Mouse (Mus musculus): ENCODE results near the gene Cbfa2t2. TPM values are rescaled to one million over a fixed set of nuclear protein-coding genes. Genes with fewer than 3 reads are reported as not detected.

The Cbfa2t2 gene
- polyA plus RNA-seq, 1 experiment, result 12.7 TPM

GRCm38 (mm10) chr2:154568329-154569070 lies 132.2 kb downstream of the Cbfa2t2 start:
- Histone ChIP-seq H3K4me1 (ENCODE audit: control insufficient read depth, insufficient read depth, low read length) (no peaks in the 10 kb centered on the region), H3K4me3 (replicated peaks; ENCODE audit: extremely low read depth, low read depth, low read length) (peak overlapping the region; percentile 52)
- 27% methylated on average over 10 of the region's 10 CpGs for WGBS
- no peak for TF ChIP-seq POLR2A (IDR thresholded peaks at IDR 0.05; ENCODE audit: borderline replicate concordance, extremely low read depth, low read depth, low read length)
- TF ChIP-seq CTCF (IDR thresholded peaks at IDR 0.05; ENCODE audit: insufficient read depth, low read length), result no peak
- peak; percentile 28 for DNase-seq

GRCm38 (mm10) chr2:154569071-154569748 lies 132.9 kb downstream of the Cbfa2t2 start:
- TF ChIP-seq CTCF (IDR thresholded peaks at IDR 0.05; ENCODE audit: insufficient read depth, low read length) (no peak), POLR2A (IDR thresholded peaks at IDR 0.05; ENCODE audit: borderline replicate concordance, extremely low read depth, low read depth, low read length) (no peak)
- Histone ChIP-seq H3K4me1 (ENCODE audit: control insufficient read depth, insufficient read depth, low read length) (no peaks in the 10 kb centered on the region), H3K4me3 (replicated peaks; ENCODE audit: extremely low read depth, low read depth, low read length) (peak overlapping the region; percentile 52)
- peak; percentile 64 for DNase-seq
- 1% methylated on average over 57 of the region's 70 CpGs for WGBS

GRCm38 (mm10) chr2:154569836-154570286 lies 133.6 kb downstream of the Cbfa2t2 start, which contains the start of gene E2f1:
Gene E2f1 (minus strand): TSS chr2:154569892.
- Histone ChIP-seq H3K4me3 (replicated peaks; ENCODE audit: extremely low read depth, low read depth, low read length) (peak within 1 kb of the TSS; percentile 62), H3K4me1 (ENCODE audit: control insufficient read depth, insufficient read depth, low read length) (no peaks in the 10 kb centered on the region)
- TF ChIP-seq CTCF (IDR thresholded peaks at IDR 0.05; ENCODE audit: insufficient read depth, low read length), result no peak
- no peak for TF ChIP-seq POLR2A (IDR thresholded peaks at IDR 0.05; ENCODE audit: borderline replicate concordance, extremely low read depth, low read depth, low read length)
- WGBS, result 1% methylated on average over 44 of the region's 44 CpGs
- DNase-seq, result peak; percentile 86

GRCm38 (mm10) chr2:154570666-154571065 lies 134.4 kb downstream of the Cbfa2t2 start:
- no peak for DNase-seq
- Histone ChIP-seq H3K4me1 (ENCODE audit: control insufficient read depth, insufficient read depth, low read length) (no peaks in the 10 kb centered on the region), H3K4me3 (replicated peaks; ENCODE audit: extremely low read depth, low read depth, low read length) (no peak overlapping the region)
- 42% methylated on average over 4 of the region's 4 CpGs for WGBS
- TF ChIP-seq POLR2A (IDR thresholded peaks at IDR 0.05; ENCODE audit: borderline replicate concordance, extremely low read depth, low read depth, low read length) (no peak), CTCF (IDR thresholded peaks at IDR 0.05; ENCODE audit: insufficient read depth, low read length) (no peak)

- DNase-seq, result no peak
- Histone ChIP-seq H3K4me1 (ENCODE audit: control insufficient read depth, insufficient read depth, low read length) (no peaks in the 10 kb centered on the region), H3K4me3 (replicated peaks; ENCODE audit: extremely low read depth, low read depth, low read length) (no peak overlapping the region)
- TF ChIP-seq POLR2A (IDR thresholded peaks at IDR 0.05; ENCODE audit: borderline replicate concordance, extremely low read depth, low read depth, low read length), result no peak
- TF ChIP-seq CTCF (IDR thresholded peaks at IDR 0.05; ENCODE audit: insufficient read depth, low read length), result no peak
- WGBS, result 78% methylated on average over 4 of the region's 4 CpGs
Measured at GRCm38 (mm10) chr2:154571266-154571665, 135.0 kb downstream of the Cbfa2t2 start.

- DNase-seq, result no peak
- WGBS, result 72% methylated on average over 8 of the region's 8 CpGs
- Histone ChIP-seq H3K4me3 (replicated peaks; ENCODE audit: extremely low read depth, low read depth, low read length) (no peak overlapping the region), H3K4me1 (ENCODE audit: control insufficient read depth, insufficient read depth, low read length) (no peaks in the 10 kb centered on the region)
- TF ChIP-seq POLR2A (IDR thresholded peaks at IDR 0.05; ENCODE audit: borderline replicate concordance, extremely low read depth, low read depth, low read length) (no peak), CTCF (IDR thresholded peaks at IDR 0.05; ENCODE audit: insufficient read depth, low read length) (no peak)
Measured at GRCm38 (mm10) chr2:154571976-154572375, 135.7 kb downstream of the Cbfa2t2 start.

GRCm38 (mm10) chr2:154572996-154573395 lies 136.7 kb downstream of the Cbfa2t2 start:
- TF ChIP-seq POLR2A (IDR thresholded peaks at IDR 0.05; ENCODE audit: borderline replicate concordance, extremely low read depth, low read depth, low read length), result no peak
- TF ChIP-seq CTCF (IDR thresholded peaks at IDR 0.05; ENCODE audit: insufficient read depth, low read length), result no peak
- WGBS, result 74% methylated on average over 3 of the region's 3 CpGs
- Histone ChIP-seq H3K4me1 (ENCODE audit: control insufficient read depth, insufficient read depth, low read length) (no peaks in the 10 kb centered on the region), H3K4me3 (replicated peaks; ENCODE audit: extremely low read depth, low read depth, low read length) (no peak overlapping the region)
- no peak for DNase-seq

- 66% methylated on average over 7 of the region's 7 CpGs for WGBS
- TF ChIP-seq POLR2A (IDR thresholded peaks at IDR 0.05; ENCODE audit: borderline replicate concordance, extremely low read depth, low read depth, low read length), result no peak
- TF ChIP-seq CTCF (IDR thresholded peaks at IDR 0.05; ENCODE audit: insufficient read depth, low read length), result no peak
- DNase-seq, result no peak
Measured at GRCm38 (mm10) chr2:154574271-154574670, 138.0 kb downstream of the Cbfa2t2 start.

GRCm38 (mm10) chr2:154576876-154577743 lies 140.8 kb downstream of the Cbfa2t2 start:
- no peak for TF ChIP-seq POLR2A (IDR thresholded peaks at IDR 0.05; ENCODE audit: borderline replicate concordance, extremely low read depth, low read depth, low read length)
- TF ChIP-seq CTCF (IDR thresholded peaks at IDR 0.05; ENCODE audit: insufficient read depth, low read length), result no peak
- Histone ChIP-seq H3K4me3 (replicated peaks; ENCODE audit: extremely low read depth, low read depth, low read length) (no peak overlapping the region), H3K4me1 (ENCODE audit: control insufficient read depth, insufficient read depth, low read length) (no peaks in the 10 kb centered on the region)
- 69% methylated on average over 12 of the region's 12 CpGs for WGBS
- DNase-seq, result no peak

More at GRCm38 (mm10) chr2:154574271-154574670, 138.0 kb downstream of the Cbfa2t2 start:
- Histone ChIP-seq H3K4me3 (replicated peaks; ENCODE audit: extremely low read depth, low read depth, low read length) (no peak overlapping the region), H3K4me1 (ENCODE audit: control insufficient read depth, insufficient read depth, low read length) (no peaks in the 10 kb centered on the region)

Data from lung, adult 2 months (tissue).